Mouse (Mus musculus) induced T-regulatory cell, adult 2 months (primary cell): ENCODE results near the gene Rsg1.

Experiments
- DNase-seq: peaks from one replicate; pipeline ENCODE4 v3.0.0-alpha.2; 2012; ENCODE audit warnings: low read depth

The Rsg1 gene

DNA sequence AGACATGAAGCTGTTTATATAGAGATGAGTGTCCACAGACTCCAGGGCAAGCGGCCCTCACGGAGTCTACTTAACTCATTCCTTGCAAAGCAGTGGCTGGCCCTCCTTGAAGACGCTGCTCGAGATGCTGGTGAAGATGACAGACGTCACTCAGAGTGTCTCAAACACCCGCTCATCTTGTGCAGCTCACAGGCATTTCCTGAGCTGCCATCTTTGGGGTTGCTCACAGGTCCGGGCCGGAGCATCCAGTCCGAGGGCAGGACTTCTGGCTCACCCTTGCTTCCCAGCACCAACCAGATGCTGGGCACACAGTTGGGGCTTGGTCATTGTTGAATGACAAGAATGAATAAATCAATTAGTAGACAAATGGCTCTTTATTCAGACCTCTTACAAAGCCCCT lies 864 bp upstream of the Rsg1 start:
- DNase-seq: no peak

DNA sequence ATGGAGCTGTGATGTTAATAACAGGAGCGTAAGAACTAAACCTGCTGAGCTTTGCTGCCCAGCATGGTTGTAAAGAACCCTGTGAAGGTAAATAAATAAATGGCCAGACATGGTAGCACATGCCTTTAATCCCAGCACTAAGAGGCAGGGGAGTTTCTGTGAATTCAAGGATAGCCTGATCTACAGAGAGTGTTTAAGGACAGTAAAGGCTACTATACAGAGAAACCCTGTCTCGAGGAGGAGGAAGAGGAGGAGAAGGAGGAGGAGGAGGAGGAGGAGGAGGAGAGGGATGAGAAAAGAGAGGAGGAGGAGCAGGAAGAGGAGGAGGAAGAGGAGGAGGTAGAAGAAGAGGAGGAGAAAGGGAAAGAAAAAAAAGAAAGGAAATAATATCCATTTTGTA lies 414 bp upstream of the Rsg1 start:
- DNase-seq: no peak

DNA sequence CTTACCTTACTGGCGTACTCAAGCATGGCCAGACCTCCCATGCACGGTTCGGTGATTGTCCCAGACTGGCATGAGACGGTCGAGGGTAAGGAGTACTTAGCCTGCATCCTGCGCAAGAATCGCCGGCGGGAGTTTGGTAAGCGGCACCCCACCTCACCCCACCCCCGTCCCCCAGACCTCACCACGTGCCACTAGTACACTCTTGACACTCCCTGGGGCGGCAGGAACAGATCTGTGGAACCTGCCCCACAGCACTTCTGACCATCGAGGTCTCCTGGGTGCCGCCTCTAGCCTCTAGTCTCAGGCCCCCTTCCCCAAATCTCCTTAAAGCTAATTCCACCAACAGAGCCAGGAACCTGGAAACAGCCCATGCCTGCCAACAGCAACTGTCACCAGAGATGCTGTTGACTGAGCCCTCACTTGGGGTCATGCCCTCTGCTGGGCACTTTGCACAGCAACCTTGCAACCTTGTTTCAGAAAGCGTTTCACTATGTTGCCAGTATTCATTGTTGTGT lies 638 bp downstream of the Rsg1 start:
- peak; percentile 86 for DNase-seq

DNA sequence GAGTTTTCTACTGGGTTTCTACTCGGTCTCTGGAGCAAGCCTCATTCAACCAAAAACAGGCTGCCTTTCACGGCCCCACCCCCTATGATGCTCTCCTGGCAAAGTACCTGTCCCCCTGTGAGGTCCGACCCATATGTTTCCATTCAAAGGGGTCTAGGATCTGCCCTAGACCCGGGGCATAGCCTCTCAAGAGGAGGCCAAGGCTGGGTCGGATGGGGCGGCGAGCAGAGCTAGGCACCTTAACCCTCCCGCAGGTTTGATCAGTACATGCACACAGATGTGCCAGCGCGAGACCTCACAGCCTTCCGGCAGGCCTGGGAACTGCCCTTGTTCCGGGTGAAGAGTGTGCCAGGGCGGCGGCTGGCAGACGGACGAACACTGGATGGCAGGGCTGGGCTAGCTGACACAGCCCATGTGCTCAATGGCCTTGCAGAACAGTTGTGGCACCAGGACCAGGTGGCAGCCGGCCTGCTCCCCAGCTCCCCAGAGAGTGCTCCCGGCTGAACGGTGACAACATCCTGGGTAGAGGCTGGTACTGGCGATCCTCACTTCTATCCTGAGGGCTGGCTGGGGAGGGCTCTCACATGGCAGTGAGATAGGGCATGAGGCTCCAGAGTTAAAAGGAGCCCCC lies 5.9 kb downstream of the Rsg1 start:
- DNase-seq: no peak

DNA sequence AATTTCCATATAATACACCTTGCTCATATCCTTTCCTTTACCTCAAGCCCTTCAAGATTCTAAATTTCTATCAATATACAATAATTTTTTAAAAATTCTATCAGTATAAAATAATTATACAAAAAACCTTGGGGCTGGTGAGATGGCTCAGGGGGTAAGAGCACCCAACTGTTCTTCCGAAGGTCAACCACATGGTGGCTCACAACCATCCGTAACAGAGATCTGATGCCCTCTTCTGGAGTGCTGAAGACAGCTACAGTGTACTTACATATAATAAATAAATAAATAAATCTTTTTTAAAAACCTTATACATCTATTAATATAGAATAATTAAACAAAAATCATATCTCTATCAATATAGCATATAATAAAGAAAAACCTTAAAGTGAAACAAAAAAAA lies 8.1 kb downstream of the Rsg1 start:
- peak; percentile 40 for DNase-seq

DNA sequence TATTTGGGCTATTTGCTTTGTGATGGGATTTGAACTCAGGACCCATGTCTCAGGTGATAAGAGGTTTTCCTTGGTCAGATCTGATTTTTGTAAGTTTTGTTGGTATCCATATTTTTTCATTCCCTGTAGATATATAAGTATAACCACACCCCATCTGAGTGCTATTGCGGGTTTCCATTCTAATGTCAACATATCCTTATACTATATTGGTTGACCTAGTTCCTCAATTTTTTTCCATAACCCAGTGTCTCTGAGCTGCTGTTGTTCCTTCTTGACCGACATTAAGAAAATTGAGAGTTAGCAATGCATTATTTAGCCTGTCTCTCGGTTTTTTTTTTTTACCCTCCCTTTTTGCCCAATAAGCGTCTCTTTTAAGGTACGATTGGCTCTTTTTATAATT lies 9.0 kb downstream of the Rsg1 start:
- no peak for DNase-seq

DNA sequence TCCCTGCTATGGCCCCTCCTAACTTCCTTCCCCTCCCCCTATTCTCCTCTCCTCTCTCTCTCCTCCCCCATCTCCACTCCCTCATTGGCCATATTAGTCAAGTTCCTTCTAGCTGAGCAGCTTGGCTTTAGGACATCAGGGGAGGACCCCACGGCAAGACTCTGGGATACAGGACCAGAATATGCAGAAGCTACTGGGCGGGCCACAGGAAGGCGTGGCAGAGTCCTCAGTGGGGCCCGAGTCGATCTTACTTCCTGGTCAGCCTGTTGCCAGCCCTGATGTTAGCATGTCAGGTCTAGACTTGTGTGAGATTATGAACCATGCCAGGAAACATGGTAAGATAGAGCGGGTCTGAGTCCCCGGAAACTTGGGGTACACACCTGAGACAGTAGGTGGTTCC lies 14.9 kb downstream of the Rsg1 start:
- no peak for DNase-seq

DNA sequence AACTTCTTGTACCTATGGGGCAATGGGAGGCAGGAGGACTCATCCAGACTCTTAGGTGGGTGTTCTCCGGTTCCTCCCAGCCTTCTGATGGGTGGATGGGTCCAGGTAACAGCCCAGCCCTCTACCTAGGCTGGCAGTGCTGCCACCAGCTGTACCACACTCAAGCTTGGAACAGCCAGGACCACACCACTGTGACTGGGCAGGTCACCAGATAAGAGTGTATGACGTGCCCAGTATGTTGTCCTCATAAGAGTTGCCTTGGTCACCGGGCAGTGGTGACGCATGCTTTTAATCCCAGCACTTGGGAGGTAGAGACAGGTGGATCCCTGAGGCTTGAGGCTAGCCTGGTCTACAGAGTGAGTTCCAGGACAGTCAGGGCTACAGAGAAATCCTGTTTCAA lies 19.4 kb downstream of the Rsg1 start:
- no peak for DNase-seq

DNA sequence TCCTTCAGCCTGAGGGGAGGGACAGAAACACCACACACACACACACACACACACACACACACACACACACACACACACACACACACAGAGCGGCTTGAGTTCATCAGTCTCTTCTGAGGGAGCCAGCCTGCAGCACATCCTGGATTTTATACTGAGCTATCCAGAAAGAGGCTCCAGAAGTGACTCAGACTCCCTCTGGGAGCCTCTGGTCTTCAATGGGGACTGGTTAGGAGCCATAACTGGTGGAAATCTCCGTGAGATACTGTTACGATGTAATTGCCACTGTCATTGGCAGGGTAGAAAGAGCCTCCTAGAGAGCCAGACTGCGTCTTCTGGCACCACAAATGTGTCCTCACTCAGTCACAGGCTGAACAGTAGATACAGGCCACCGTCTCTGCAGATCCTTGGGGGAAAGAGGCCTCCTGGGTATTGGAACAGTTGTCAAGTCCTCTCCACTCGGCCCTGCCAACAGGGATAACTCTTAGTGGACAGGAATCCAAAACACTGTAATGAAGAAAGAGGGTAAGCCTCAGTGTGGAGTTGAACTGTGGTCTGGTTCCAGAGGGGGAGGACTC lies 21.9 kb downstream of the Rsg1 start:
- DNase-seq: no peak

DNA sequence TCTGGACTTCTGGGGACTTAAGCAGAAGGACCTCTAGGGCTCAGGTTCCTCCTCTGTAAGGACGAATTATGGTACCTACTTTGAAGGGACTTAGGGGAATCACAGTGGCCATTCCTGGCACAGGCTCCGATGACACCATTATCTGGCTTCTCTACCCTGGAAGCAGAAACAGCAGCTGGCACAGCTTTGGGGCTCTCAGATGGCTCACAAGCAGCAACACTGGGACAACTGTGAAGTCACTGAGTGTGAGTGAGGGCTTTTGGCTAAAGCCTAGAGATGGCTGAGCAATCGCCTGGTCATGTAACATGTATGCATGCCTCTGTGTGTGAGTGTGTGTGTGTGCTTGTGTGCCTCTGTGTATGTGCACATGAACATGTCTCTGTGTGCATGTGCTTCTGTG lies 23.1 kb downstream of the Rsg1 start:
- DNase-seq: no peak

DNA sequence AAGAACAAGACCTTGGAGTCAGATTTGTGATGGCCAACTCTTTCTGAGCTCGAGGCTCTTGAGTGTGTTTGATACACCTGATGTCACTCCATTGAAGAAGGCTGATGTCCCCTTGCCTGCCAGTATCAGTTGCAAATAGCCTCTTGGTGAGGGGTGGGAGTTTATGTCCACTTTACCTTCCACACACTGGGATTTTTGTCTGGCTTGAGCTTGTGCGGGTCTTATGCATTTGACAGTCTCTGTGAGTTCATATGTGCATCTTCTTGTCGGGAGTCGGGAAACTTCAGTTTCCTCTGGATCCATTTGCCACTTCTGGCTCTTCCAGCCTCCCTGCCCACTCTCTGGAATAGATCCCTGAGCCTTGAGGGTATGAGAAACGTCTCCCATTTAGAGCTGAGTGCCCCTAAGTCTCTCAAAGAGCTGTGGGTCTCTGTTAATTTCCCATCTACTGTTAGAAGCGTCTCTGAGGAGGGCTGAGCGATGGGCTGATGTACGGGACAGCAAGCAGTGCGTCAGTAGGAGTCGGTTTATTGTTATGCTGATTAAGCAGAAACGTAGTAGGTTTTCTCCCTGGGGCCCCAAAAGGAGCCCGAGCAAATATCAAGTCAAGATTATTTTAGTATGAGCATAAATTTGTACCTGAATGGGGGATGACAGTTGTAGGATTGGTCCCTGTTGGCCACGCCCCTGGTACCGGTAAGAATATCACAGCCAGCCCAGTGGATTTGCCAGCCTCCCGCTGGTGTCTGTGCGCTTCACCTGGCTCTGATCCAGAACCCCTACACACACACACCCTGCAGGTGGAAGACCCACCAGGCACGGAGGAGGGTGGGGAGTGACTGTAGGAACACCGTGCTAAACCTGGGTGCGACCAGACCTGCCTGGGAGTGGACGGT lies 25.0 kb downstream of the Rsg1 start:
- DNase-seq: no peak

DNA sequence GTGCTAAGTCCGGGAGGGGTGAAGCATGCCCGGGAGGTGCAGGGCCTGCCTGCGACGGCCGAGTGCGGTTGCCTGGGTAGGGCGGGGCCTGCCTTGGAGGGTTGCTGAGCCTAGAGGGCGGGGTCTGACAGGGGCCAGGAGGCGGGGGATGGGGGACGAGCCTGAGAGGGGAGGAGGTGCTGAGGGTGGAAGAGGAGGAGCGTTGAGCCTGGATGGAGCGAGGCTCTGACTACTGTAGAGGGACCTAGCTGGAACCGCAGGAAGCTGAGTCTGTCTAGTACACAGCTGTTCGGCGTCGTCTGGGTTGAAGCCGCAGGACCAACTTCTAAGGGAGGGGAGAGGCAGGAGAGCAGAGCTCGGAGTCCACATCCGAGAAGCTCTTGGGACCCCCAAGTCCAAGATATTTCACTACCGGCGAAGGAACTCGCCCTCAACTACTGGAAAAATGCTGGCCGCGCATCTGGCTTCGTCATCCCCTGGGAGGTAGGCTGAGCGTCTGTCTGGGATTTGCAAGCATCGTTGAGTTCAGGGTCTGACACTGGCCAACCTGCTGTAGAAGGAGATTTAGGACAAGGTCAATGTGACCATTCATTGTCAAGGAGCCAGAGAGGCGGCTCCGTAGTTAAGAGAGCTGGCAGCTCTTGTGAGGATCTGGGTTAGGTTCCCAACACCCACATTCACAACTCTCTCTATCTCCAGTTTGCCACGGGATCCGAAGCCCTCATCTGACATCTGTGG lies 25.8 kb downstream of the Rsg1 start, which contains the start of gene Arhgef19:
Arhgef19 (plus strand) TSS at position 112 of the 738 bp plus-strand sequence.
- DNase-seq: peak; percentile 90

DNA sequence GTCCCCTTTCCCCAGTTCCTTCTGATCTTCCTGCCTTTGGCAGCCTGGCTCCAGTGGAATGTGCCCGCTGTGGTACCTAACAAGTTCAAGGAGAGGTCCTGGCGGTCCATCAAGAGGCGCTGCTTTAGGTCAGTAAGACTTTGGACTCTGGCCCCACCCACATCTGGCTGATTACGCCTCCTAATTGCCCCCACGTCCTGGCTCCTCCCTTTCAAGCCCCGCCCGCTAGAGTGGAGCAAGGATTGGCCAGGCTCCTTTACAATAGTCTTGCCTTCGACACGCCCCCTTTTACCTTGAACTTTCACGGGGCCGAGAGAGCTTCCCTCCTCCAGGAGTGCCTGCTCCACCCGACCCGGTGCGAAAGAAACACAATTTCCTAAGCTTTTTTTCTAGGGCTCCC lies 26.9 kb downstream of the Rsg1 start:
- peak; percentile 53 for DNase-seq

DNA sequence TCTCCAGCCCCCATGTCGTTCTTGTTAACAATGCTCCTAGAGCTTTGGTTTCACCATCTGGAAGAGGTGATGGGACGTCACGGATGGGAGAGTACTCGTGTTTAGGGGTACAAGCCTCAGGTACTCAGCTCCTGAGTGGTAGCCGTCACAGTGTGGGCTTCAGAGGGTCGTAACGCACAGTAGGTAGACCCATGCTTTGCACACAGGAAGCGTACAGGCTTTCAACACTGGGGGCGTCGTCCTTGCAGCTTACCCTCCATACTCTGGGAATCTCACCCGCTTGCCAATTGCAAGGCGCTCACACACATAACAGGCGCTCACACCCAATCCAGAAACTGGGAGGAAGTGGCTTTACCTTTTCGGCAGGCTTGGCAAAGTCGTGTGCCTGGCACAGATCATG lies 28.1 kb downstream of the Rsg1 start:
- DNase-seq: no peak

DNA sequence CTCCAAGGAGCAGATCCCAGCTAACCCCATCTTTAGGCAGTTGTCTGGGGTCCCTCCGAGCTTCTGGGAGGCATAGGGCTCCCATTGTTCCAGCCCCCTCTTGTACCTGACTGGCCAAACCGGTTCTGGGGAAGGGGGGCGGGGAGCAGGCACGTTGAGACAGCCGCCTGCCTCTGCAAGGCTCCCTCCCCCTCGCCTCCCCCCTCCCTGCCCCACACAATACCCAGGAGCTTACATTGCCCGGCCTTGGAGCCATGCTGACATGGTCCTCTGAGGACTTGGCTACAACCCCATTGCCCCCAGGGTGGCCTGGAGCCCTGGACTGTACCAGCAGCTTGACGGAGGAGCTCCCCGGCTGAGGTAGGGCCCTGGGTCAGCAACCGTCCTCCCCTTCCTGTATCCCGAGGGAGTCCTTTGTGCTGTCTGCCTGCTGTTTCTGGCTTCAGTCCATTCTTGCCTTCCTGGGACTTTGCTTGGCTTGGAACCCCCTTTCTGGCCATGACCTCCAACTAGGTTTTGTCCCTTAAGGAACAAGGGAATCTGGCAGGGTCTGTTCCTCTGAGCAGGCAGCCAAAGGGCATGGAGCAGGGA lies 29.0 kb downstream of the Rsg1 start:
- DNase-seq: no peak

DNA sequence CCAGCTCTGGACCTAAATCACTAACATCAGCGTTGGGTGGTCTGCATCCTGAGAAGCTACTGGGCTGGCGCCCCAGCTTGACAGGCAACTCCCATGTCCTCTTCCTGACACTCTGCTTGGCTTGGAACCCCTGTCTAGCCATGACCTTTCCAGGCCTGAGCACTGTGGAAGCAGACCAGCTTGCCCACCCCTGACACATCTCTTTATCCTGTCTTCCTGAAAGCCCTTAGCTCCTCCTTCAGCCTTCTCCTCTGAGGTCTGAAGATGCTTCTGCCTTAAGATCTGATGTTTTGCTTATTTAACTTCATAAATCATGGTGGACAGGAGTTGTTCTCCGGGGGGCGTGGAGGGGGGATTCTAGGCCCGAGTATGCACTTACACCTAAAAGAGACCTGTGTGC lies 29.9 kb downstream of the Rsg1 start:
- DNase-seq: no peak

DNA sequence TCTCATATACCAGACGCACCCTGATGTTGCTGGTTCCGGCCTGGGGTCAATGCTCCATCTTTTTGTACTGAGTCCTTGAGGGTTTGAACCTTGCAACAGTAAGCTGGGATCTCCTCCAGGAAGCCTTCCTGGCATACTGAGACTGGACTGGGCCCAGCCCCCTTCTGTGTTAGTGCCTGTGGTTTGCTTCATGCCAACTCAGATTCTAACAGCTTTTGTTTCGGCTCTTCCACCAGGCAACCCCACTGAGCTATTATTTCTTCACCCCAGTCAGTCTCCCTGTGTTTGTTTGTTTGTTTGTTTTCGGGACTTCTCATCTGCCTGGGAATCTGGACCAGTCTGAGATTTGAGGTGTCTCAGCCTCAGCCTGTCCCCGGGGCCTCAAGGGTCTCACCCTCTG lies 30.6 kb downstream of the Rsg1 start:
- DNase-seq: no peak

DNA sequence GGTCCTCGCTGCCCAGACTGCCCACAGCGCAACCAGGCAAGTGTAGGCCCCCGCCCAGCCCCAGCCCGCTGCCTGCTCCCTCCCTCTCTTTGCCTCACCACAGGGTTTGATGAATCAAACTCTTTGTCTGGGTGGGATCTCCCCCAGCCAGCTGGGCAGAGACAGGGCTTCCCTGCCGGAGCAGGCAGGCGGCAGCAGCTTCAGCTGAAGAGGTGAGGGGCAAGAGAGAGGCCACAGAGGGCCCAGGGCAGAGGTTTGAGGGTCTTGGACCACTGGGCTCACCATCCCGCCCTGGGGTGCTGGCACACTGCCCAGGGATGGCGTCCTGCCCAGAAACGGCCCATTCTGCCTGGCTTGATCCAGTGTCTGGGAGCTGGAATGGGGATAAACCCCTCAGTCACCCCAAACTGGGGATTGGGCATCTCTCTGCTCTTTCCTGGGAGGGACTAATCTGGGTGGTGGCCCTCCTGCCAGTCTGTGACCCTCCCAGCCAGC lies 31.2 kb downstream of the Rsg1 start:
- DNase-seq: no peak

DNA sequence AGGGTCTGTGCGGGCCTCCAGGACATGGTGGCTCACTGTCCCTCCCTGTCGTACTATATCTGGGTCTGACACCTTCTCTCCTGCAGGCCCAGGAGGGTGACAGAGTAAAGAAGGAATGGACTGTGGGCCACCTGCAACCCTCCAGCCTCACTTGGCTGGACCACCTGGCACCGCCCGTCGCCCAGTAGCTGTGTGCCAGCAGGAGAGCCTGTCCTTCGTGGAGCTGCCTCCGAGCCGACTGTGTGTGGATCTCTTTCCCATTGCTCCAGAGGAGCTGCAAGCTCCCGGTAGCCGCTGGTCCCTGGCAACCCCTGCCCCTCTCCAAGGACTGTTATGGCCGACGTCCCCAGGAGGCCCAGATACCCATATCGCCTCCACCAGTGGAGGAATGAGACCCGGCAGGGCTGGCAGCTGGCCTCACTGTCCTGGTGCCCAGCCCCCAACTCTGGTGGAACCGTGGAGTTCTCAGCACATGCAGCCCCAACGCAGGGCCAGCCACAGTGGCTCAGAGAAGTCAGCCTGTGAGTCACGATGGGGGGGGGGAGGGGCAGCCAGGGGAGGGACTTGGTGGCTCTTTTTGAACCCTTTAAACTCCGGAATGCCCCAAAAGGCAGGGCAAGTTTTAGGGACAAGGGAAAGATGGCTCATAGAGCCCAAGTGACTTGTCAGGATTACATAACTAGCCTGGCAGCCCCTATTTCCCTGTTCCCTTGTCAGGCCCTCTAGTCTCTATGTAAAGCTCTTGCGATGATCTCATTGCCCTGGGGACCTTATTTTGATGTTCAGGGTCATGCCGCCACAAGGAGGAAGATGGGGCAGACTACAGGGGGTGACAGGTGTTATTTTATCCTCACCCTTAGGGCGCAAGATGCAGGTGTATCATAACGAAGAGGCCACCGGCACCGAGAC lies 32.6 kb downstream of the Rsg1 start:
- DNase-seq: no peak

DNA sequence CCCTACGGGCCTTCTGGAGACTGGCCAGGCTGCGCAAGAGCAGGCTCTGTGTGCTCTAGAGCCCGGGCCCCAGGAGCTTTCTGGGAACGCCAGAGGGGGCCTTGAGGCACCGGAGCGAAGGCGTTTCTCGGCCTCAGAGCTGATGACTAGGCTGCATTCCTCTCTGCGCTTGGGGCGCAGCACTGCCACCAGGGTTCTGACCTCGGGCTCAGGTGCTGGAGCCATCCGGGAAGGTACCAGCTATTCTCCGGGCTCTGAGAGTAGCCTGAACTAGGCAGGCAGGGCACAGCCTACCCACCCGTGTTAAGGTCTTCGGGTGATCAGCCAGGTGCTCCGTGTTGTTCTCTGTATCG lies 33.2 kb downstream of the Rsg1 start:
- DNase-seq: no peak
